Mouse (Mus musculus) E14TG2a.4 (cell line): ENCODE results near the gene Fcgr4.
"Not testable (repeated sequence)": the region's sequence is repeated elsewhere in the genome, so short reads cannot be mapped to it uniquely, and the experiment has no call there.

Experiments
- CTCF ChIP-seq: conservative IDR thresholded peaks from 2 replicates; pipeline ENCODE4 v1.5.1; 2014; ENCODE audit warnings: low read length
- NANOG ChIP-seq: IDR thresholded peaks from 2 replicates; pipeline ENCODE4 v1.6.1; 2014; ENCODE audit warnings: borderline replicate concordance, low read length, mixed read lengths
- POU5F1 ChIP-seq: IDR thresholded peaks from 2 replicates; pipeline ENCODE4 v1.6.1; 2014; ENCODE audit warnings: low read length, borderline replicate concordance

DNA sequence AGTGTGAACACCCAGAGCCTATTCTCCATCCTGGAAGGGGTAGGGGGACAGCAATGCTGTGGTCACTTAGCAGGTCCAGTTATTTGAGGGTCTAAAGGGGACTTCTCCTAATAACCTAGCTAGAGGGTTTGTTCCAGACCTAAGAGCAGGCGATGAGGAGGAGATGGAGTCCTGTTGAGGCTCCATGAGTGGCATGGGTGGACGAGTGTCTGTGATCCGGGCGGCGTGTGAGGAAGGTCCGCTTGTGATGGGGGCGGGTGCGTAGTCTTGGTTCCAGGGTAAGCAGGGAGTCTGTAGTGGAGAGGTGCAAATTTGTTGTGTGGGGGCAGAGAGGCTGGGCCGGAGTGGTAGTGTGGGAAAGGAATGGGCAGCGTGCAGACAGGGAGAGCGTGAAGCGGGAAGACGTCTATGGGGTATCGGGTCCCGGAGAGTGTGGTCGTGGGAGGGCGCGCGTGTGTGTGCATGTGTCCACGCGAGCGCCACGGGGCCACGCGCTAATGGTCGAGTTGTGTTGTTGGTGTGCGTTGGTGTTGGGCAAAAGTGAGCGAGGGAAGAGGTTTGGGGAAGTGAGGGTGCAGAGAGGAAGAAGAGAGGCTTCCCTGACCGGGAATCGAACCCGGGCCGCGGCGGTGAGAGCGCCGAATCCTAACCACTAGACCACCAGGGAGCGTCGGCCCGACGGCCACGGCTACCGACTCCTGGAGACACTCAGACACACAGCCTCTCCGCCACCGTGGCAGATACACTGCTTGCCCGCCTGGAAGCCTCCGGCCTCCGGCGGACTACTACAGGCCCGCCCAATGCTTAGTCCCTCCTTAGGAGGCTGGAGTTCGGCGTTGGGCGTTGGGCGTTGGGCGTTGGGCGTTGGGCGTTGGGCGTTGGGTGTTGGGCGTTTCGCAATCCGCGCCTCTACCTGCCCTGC is 45.1 kb downstream of the Fcgr4 start:
- TF ChIP-seq CTCF, POU5F1, NANOG: not testable (repeated sequence)
